Mouse (Mus musculus) R1 (cell line): ENCODE data around the gene 1700017B05Rik.
"Not testable (repeated sequence)": the region's sequence is repeated elsewhere in the genome, so short reads cannot be mapped to it uniquely, and the experiment has no call there.

Source experiments
- DNase-seq: peaks from one replicate; pipeline ENCODE4 v3.0.0-alpha.2; 2018; ENCODE audit warnings: low read depth, low spot score

Gene 1700017B05Rik

DNA sequence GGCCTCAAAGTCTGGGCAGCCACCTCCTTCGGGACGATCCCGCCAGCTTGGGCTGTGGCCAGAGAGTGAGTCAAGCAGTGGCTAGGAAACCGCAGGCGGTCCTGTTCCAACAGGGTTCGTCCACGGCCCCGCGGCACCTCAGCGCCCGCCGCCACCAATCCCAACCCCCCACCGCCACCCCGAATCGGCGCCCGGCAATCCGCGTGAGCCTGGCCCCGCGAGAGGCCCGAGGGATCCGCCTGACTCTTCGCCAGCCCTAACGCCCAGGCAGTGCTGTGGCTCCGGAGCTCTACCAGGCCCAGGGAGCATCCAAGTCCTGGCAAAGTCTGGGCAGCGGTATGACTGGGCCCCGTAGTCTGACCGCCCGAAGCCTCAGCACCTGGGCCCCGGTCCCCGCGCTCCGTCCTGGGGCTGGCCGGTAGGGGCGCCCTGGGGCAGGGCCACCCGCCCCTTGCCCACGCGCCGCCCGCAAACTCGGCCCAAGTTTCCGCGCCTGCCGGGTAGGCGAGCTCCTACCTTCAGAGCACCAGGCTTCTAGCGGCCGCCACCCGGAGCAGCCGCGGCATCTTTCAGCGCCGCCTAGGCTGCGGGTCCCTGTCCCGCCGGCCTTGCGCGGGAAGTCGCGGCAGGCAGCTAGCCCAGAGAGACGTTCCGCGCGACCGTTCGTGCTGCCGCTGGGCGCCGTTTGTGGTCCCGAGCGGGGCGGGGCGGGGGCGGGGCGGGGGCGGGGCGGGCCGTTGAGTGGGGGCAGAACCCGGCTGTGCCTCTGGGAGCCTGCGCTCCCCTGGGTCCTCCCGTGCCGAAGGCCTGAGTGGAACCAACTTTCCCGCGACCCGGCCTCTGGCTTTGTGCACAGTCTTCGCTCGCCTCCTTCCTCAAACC, at the start of gene 1700017B05Rik:
TSS of gene 1700017B05Rik (minus strand) at position 700 of the 882 bp plus-strand sequence.
- DNase-seq: peak; percentile 74

DNA sequence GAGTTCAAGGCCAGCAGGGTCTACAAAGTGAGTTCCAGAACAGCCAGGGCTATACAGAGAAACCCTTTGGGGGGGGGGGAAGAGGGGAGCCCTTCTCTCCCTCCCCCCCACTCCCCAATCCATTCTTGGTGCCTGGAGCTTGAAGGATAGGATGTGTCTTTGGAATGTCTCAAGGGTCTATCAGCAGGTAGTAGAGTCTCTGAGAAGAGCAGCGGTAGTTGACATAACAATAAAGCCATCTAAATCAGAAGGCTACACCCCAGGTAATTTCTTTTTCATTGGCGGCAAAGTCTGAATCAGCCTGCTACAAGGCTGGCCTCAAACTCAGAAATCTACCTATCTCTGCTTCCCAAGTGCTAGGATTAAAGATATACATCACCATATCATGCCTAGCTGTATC, 48.5 kb upstream of the 1700017B05Rik start:
- peak; percentile 91 for DNase-seq

DNA sequence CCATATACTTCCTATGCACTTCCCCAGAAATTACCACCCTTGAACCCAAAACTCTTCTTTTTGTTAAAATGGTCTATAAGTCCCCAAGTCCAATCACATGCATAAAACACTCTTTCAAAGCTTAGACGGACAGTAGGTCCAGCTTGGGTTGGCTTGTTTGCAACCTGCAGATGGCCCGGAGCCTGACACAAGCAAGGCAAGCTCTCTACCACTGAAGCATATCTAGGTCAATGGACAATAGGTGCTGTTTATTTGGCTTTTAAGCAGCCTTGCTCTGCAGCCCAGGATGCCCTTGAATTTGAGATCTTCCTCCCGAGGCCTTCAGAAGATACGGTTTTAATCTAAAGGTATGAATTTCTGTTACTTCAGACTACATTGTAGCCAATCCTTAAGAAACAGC, 46.9 kb upstream of the 1700017B05Rik start:
- no peak for DNase-seq

DNA sequence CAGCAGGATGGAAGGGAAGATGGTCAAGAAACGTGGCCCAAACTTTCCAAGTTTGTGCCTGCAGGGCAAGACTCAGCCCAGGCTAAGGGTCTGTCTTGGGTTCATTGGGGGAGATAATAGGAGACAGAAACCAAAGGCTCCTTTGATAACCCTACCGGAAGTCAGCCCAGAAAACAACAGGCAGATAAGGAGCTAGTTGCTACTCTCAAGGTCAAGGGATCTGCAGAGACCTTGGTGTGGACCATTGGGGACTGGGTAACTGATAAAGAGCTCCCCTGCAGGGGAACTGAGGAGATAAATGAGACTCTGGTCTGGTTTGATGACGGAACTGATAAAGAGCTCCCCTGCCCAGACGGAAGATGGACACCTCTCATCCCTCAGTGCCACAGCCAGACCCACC, 45.0 kb upstream of the 1700017B05Rik start:
- DNase-seq: no peak

DNA sequence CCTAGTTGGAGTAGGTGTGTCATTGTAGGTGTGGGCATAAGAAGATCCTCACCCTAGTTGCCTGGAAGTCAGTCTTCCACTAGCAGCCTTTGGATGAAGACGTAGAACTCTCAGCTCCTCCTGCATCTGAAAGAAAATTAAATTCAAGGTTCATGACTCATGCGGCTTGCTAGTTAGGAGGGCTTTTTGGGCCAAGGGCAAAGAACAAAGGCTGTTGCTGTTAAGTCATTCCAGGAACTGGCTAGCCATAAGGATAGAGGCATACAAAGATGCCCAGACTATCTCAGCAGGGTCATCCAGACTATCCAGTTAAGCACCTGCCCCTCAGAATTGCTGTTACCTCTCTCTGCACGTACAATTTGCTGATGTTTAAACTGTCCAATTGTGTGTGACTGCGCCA, 42.3 kb upstream of the 1700017B05Rik start:
- DNase-seq: not testable (repeated sequence)

DNA sequence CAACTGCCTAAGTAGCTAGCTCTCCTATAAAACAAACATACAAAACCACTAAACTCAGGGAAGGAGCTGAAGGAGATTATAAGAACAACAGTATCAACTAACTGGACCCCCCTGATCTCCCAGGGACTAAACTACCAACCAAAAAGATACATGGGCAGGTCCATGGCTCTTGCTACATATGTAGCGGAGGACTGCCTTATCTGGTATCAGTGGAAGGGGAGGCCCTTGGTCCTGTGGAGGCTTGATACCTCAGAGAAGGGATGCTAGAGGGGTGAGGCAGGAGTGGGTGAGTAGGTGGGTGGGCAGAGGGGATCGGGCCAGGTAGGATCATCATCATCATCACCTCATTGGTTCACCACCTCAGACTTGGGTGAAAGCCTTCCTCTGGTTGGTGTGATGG, 41.8 kb upstream of the 1700017B05Rik start:
- DNase-seq: no peak

DNA sequence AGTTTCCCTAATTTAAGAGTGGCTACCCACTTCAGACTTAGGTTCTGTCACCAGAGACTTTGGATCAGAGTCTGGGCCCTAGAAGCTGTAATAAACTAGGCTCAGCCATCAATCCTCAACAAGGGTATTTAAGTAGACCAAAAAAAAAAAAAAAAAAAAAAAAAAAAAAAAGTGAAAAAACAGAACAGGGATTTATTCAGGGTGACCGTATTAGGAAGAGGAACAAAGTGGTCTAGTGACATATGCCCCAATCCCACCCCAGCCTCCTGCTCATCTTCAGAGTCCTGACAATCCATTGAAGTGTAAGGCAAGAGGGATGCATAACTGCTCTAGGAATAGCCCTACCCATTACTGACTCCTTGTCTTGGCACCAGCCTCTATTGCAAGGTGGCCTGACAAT, 40.9 kb upstream of the 1700017B05Rik start:
- DNase-seq: no peak

DNA sequence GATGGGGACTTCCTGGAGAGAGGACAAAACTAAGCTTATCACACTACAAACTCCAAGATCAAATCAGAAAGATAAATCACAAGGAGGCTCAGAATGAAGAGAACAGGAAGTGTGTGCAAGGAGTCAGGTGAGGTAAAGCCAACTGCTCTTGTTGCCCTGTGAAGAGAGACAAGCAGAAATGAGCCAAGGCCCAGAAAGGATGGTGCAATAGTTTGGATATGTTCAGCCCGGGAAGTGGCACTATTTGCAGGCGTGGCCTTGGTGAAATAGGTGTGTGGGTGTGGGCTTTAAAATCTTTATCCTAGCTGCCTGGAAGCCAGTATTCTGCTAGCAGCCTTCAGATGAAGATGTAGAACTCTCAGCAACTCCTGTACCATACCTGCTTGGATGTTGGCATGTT, 38.4 kb upstream of the 1700017B05Rik start:
- DNase-seq: no peak

DNA sequence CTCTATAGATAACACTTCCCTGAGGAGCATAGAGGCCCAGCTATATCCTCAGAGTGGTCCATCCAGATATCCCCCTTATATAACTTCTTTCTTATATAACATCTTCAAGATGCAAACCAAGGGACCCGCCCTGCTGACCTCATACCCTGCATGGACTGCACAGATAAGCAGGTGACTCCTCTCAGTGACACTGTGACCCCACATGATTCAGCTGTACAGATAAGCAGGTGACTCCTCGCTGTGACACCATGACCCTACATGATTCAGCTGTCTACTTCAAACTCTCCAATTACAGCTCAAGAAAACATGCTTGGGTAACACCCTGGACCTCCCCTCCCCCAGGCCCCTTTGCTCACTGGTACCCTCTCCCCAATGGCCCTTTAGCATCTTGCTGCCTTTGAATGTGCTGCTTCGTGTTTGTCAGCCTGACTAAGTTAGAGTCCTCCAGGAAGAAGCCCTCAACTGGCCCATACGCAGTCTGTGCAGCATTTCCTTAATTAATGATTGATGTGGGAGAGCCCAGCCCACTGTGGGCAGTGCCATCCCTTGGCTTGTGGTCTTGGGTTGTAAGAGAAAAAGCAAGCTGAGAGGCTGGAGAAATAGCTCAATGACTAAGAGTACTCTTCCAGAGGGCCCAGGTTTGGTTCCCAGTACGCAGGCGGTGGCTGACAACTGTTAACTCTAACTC, 37.5 kb upstream of the 1700017B05Rik start:
- DNase-seq: no peak

DNA sequence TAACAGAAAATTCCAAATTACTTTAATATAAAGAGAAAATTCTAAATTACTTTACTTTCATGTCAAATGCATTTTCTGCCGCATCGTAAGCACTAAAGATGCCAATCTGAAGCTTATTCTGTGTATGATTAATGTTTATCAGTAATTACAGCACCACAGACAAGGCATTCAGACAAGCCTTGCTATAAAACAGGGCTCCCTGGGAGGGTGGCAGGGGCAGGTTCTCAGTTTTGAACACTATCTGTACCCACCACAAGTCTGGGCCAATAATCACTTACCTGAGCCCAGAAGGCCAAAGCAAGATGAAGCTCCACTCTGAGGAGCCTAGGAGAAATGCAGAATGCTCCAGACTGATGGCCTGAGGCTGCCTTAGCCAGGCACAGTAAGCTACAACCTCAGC, 35.5 kb upstream of the 1700017B05Rik start:
- DNase-seq: no peak

DNA sequence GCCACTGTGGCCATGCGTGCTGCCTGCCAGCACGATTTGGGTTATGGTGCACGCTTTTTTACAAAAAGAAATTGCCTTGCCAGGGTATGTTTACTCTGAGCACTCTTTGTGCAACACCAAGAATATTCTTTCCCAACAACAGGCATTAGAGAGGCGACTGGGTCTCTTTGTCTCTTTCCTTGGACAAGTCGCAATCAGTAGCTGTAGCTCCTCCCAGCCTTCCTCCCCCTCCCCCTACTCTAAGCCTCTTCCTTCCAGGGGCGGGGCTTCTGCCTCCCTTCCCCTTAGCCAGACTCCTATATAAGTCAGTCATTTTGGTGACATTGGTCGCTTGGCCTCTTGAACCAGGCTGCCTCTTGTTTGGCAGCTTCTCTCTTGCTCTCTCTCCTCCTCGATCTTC, 33.9 kb upstream of the 1700017B05Rik start:
- peak; percentile 85 for DNase-seq

DNA sequence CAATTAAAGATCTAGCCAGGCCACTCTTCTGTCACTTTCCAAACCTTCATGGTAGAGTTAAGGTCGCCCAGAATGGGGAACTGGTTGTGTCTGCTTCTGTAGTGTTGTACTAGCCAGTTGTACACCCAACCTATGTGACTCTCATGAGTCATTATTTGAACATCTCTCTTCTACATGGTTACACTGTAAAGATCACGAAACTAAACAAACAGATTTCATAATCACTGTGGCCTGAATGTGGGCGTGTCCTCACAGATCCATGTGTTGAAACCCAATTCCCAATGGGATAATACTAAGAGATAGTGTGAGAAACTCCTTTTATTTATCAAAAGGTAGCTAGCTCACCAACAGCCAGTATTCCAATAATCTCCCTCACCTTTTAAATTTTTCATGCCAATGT, 33.3 kb upstream of the 1700017B05Rik start:
- DNase-seq: no peak

DNA sequence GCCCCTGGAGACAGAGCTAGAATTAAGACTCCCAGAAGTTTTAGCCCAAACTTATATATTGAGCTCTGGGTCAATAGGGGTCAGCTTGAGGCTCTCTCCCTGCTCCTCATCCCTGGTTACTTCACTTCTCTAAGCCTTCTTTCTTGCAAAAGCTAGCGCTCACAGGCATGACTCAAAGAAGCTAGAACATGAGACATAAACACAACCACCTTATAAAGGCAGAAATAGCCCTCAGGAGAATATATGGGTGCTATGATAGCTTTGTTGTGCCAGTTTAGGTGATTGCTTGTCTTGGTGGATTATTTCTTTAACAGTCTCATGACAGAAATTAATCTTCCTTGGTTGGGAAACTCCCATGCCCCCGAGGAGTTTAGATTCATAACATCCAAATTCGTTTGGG, 32.5 kb upstream of the 1700017B05Rik start:
- no peak for DNase-seq

DNA sequence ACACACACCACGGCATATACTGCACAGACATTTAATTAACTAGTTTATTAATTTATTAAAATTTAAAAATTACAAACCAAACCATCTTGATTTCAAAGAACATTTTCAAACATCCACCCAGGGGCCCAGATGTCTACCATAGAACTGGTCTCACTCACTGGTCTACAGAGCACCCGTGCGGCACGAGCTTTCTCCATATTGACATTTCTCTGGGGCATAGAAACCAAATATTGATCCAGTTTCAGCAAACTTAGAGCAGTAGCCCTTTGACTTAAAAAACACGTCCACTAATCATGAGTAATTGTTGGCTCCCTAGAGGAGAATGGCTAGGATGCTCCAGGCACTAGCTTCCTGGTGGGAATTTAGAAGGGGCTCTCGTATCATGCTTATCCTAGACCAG, 24.8 kb upstream of the 1700017B05Rik start:
- DNase-seq: no peak

DNA sequence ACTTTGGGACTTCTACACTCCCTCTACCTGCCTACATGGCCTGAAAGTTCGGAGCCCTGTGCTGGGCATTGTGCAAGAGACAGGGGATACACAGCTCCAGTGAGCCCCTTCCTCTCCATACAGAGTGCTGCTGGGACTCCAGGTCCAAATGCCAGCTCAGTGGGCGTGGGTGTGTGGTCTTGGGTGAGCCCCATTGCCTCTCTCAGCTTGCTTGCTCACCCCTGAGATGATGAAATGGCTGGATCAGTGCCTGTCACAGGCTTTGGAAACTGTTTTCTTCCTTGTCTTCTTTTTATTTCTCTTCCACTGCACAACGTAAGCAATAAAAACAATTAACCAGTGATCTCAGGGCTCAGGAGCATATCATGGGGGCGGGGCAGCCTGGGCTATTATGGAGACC, 20.9 kb upstream of the 1700017B05Rik start:
- DNase-seq: no peak

DNA sequence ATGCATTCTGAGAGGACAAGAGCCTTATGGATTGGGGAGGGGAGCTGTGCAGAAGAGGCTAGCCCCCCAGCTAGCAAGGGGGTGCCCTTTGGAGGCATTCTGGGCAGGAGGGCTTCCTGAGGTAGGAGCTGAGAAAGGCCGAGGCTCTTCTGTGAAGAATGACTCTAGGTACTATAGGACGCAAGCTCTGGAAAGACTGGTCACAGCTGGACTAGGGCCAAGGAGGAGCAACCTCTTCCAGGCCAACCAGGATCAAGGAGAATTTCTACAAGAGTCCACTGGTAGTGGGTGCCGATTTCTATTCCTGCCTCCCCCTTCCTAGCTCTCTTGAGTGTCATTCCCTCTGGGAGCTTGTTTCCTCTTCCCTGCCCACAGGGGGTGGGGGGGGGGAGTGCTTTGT, 20.3 kb upstream of the 1700017B05Rik start:
- no peak for DNase-seq

DNA sequence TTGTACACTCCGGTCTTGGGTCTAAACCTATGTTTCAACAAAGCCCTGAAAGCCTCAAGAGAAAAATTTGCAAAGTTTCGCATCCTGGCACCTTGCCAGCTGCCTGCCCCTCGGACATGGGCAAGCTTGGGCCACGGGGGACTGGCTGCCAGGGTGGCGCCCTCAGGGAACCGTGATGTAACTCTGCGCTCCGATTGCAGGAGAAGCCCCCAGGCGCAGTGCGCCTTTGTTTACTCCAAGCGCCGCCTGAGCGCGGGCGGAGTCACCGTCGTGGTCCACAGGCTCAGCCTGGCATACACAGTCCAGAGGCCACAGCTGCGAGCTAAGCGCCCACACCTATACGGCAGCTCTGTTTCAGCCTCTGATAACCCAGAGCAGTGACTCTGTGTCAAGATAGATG, 19.1 kb upstream of the 1700017B05Rik start:
- DNase-seq: peak; percentile 18

DNA sequence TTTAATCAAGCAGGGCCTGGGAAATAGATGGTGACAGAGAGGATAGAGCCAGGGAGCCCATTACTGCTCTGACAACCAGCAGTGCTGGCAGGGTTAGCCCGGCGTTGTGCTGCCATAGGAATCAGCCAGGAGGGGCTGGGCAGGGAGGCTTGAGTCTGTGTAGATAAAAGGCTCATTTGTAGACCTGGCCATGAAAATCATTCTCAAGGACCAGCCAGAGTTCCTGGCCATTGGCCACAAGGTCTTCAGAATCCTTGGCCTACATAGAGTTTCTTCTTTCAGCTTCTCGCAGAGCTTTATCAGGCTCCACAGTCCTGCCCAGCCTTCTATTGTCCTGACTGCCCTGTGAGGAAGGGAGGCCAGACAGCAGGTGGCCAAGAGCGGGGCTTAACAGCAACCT, 17.0 kb upstream of the 1700017B05Rik start:
- DNase-seq: no peak

DNA sequence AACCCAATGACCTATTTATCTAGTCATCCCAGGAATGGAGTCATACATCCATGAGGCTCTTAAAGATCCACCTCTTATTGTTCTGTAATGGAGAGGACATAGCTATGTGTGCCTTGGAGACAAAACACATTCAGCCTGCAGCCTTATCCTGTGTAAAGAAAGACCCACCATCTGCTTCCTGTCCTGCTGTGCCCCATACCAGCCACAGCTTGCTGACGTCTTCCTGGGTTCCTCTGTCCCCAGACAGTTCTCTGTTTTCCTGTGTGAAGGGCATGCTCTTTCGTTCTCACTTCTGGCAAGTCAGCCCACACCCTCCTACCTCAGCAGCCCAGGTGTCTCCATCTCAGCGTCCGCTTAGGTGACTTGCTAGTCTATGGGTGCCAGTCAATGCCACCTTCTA, 15.9 kb upstream of the 1700017B05Rik start:
- DNase-seq: peak; percentile 76

DNA sequence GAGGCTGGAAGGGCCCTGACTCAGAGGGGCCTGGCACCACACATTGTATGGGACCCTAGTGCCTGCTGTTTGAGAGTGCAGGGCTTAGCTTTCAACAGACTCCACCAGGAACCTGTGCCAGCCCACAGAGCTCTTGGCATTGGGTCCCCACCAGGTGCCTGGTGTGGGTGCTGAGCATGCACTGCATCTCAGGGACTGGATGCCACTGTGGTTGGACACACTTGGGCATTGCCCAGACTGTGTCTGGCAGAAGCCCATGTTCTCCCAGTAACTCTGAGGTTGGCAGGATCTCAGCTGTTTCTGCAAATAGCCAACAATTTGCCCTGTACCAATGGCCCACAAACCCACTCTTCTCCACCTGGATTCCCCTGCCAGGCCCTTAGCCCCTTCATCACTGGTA, 13.9 kb upstream of the 1700017B05Rik start:
- DNase-seq: no peak

DNA sequence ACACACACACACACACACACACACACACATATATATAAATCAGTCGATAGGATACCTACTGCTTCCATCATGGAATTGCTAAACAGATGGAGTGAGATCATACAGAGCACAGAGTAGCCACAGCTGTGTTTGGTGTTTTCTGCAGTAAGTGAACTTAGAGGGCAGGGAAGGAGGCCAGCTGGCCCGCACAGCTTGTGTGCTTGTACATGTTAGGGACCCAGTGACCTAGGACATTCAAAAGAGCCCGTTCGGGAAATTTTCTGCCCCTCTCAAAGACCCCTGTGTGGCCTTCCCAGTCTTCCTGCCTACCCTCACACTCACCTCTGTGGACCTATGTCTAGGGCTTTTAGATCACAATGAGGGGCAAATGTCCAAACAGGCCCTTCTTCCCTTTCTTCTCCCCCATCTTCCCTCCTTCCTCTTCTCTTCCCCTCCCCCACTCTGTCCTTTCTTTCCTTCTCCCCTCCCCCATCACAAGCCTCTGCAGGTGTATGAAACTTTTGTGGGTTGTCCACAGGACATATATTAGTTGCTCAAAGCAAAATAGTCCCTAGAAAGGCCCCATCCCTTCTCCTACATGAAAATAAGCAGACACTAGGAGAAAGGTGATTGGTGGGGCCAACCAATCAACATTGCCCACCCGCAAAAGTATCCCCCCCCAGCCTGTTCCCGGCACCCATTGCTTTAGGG, 11.5 kb upstream of the 1700017B05Rik start:
- DNase-seq: no peak
